Mouse (Mus musculus): ENCODE results near the gene Epha6.

Gene Epha6

DNA sequence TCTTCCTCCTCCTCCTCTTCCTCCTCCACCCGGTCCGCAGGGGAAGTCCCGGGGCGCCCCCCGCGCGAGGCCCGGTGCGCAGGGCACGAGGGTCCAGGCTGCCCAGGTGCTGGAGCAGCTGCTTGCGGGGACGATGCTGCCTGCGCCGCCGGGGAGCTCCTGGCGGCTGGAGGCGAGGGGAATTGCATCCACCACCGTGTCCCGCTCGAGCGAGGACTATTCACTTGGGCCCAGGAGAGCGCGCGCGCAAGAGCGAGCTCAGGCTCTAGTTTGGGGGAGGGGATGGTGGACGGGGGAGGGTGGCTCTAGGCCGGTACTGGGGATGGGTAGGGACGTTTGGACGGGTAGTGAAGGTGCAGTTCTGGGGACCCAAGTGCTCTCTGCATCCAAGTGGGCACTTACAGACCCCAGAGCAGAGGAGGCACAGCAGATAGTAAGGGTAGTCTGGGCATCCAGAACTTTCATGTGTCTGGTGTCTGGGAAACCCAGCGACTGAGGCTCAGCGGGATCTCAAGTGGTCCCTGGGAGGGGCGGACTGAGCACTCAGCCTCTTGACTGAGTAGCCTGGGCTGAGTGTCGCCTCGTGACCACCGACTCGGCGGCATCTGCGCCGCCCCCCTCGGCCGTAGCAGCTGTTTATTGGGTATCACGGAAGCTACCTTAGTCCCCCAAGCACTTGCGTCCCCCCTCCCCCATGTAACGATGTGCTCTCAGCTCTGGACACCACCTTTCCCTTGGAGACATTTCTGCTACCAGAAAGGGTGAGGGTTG is at the start of gene Epha6:
TSS of gene Epha6 (minus strand) at position 471 of the 771 bp plus-strand sequence.
- DNase-seq (ENCODE audit: low read depth, low spot score), result peak; percentile 77

DNA sequence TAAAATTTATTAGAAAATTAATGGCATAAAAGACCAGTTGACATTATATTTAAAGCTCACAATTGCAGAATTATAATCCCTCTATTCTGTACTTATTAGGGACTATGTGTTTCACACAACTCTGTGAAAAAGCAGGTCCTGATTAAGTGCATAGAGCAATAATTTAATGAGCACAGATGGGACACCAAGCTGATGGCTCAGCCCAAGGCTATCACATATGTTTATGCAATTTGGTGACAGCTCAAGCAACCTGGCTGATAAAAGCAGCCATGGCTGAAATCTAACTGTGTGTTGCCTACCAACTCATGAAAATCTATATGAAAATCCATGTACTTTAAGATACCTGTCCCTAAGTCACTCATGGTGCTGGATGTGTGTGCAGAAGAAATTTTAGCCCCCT is 46.4 kb upstream of the Epha6 start:
- peak; percentile 3 for DNase-seq (ENCODE audit: low read depth, low spot score)

DNA sequence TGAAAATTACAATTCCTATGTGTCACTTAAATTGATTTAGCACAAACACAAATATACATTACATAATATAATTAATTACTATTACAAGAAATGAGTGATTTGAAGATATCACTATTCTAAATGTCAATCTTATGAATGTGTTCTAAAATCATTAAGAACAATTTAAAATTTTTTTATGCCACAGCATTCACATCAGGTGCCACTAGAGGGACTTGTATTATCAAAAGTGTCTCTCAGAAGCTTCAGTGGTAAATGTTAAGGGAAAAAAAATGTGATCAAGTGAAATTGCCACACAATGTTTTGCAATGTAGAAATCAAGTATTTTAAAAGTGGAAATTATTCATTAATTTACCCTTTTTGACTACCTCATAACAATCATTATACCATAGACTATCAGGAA is 22.8 kb upstream of the Epha6 start:
- peak; percentile 17 for DNase-seq (ENCODE audit: low read depth, low spot score)

DNA sequence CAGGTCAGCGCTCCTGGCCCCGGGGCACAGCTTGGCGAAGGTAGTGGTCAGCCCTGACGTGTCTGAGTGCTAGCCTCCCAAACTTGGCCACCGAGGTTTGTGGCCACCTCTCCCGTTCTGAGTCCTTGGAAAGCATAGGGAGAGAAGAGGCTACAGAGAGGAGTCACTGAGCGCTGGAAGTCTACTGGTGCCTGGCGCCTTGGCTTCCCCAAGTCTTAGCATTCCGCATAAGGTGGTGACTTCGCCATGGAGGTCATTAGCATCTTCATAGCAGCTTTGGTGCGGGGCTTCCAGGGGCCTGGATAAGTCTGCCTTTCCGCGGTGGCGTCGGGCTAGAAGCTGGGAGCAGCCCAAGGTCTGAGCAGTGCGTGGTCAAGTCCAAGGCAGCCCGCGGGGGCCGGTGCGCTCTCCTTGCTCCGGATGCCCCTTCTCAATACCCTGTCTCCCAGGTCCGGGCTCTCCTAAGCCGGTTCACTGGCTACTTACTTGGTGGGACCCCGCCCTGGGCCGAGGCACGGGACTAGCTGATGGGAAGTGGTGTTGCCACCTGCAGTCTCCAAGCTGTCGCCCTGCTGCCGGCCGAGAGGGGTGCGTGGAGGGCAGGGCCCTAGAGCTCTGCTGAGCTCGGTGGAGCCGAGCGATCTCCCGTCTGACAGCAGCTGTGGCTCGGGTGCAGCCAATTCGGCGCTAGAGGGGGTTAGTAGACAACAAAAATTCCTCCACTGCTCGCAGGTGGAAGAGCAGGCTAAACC is 677 bp upstream of the Epha6 start:
- peak; percentile 92 for DNase-seq (ENCODE audit: low read depth, low spot score)

DNA sequence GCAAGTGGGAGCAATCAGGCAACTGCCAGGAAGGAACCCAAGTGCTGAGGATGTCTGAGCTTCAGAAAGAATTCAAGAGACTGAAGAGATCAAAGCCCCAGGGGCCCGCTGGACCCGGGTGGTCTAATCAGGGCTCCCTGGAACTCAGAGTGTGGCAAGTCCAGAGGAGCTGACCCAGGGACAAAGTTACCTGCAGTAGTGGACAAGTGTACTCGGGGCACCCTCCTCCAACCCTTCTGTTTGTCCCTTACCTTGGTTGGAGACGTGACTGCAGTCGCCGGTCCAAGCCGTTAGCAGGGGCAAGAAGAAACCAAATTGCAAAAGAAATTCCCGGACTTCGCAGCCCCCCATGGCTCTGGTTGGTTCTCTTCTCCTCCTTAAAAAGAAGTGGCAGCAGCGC is 718 bp downstream of the Epha6 start:
- DNase-seq (ENCODE audit: low read depth, low spot score), result peak; percentile 33

DNA sequence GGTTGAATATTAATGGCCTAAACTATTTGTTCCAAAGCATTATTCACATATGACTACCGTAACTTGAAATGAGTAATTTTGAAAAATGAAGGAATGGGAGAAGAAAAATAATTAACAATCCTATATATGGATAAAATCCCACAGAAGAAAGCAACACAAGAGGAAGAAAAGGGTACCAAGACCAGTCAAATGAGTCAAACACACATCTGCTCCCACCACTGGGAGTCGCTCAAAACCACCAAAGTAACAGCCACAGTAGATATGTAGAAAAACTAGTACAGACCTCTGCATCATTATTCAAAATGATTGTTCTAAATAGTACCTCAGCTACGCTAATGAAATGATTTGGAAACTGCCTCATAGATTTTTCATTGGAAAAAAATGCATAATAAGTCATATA is 20.0 kb downstream of the Epha6 start:
- no peak for DNase-seq (ENCODE audit: low read depth, low spot score)

DNA sequence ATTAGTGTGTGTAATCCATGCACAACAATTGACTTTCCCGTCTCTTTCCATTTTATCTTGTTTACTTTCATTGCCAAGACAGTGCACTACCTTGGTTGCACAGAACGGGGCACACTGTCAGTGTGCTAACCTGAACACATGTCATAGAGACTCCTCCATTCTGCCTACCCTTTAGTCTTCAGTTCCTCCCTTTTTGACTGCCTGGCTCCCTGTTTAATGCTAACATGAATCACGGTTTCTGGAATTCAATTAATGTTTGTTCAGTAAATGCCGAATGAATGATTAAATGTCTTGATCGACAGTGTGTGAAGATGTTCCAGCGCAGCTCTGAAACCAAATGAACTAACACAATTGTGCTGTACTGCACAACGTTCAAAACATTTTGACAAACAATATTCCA is 20.6 kb downstream of the Epha6 start:
- peak; percentile 15 for DNase-seq (ENCODE audit: low read depth, low spot score)

DNA sequence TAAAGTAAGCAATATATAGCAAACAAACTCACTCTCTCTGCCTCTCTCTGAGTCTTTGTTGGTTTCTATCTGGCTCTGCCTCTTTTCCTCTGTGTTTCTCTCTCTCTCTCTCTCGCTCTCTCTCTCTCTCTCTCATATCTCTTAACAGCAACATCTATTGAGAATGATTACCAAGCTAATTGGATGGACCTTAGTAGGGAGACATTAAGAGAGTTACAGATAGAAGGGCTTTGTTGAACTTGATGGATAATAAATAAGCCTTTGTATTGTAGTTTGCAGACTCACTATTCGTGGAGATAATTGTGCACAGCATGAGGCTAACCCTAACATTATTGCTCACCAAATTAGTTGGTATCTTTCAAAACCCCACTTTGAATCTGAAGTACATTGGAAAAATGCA is 34.8 kb downstream of the Epha6 start:
- DNase-seq (ENCODE audit: low read depth, low spot score), result no peak

DNA sequence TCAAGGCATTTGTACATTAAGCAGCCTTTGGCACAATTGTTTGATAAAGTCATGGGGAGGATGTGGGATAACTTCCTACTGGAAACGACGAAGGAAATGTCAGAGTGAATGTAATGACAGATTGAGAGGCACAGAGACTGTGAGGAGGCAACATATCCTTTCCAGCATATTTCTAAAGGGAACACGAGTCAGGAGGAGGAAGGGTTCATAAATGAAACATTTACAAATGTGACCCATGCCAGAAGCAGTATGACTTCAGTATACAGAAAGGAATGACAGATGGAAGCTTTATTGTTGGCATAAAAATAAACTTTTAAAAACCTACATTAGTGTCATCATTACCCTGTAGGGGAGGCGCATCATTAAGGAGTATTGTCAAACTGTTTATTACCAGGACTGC is 60.9 kb downstream of the Epha6 start:
- peak; percentile 10 for DNase-seq (ENCODE audit: low read depth, low spot score)

DNA sequence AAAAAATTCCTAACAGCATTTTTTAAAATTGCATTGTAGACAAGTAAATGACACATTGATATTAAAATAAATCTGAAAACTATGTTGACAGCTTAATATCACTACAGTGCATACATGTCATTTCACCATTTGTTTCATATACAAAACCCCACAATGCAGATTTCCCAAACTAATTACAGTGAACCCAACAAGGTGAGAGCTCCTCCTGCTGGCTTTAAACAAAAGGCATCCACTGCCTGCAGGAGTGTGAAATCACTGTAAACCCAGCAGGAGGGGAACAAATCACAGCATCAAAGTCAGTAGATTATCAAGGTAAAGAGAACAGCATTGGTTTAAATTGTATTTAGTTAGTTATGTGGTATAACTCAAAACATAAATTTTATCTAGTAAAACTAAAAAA is 67.1 kb downstream of the Epha6 start:
- DNase-seq (ENCODE audit: low read depth, low spot score), result peak; percentile 64

DNA sequence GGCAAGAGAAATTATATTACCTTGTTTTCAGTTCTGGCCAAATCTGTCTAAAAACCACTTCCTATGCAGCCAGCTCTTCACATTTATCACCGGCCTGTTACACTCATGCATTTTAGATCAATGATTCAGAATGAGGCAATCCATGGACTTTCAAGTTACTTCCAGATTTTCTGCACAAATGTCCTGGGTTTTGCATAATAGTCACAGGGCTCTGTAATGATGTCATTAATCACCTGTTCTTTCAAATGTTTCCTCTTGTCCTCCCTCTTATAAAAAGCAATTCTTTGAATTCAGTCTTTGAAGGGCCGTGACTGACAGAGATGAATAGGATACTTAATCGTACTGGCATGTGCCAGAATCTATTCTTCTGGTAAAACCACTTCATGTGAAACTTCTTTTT is 95.6 kb downstream of the Epha6 start:
- DNase-seq (ENCODE audit: low read depth, low spot score), result peak; percentile 13

DNA sequence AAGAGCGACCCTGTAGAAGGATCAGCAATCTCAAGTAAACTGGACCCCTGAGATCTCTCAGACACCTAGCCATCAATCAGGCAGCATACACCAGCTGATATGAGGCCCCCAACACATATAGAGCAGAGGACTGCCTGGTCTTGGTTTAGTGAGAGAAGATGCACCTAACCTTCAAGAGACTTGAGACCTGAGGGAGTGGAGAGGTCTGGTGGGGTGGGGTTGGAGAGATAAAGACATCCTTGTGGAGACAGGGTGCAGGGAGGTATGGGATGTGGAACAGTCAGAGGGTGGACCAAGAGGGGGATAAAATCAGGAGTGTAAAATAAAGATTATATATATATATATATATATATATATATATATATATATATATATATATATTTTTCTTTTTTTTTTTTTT is 105.8 kb downstream of the Epha6 start:
- DNase-seq (ENCODE audit: low read depth, low spot score), result no peak

DNA sequence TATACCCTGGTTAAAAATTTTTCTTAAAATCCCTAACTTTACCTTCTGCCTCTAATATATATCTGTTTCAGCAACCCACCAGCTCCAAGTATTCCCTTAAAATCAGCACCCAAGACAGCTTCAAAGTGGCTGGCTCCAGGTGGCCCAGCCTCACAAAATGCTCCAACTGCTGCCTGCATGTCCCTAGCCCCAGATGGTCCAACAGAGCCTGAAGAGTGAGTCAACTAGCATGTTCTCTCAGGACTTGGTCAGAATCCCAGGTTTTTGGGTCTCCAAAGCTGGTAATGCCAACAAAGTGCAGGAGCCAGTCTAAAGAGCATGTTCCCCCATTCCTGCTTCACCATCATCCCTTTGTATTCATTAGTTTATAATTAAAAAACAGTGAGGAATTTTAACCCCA is 129.6 kb downstream of the Epha6 start:
- DNase-seq (ENCODE audit: low read depth, low spot score), result peak; percentile 51

DNA sequence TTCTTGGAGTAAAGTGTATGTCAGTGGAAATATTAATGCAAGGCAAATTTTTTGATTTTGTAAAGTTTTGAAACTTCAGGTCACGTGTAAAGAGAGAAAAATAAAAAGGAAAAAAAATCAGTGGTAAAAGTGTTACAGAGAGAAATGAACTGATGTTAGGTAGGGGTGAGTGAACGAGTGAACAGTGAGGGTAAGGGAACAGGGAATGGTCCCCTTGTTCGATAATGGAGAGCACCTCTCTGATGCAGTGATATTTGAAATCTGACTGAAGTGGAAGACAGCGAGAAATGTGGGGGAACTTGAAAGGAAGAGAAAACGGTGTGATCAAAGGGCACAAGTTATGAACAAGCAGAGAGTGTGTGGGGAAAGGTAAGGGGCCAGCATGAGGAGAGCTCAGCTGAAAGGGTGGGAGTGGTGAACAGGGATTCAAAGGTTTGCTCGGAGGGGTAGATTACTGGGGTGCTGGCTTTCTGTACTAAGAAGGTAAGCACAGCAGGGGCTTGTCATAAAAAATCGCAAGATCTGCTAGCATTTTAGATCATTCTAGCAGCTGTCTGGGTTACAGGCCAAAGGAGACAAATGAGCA is 137.0 kb downstream of the Epha6 start:
- no peak for DNase-seq (ENCODE audit: low read depth, low spot score)

DNA sequence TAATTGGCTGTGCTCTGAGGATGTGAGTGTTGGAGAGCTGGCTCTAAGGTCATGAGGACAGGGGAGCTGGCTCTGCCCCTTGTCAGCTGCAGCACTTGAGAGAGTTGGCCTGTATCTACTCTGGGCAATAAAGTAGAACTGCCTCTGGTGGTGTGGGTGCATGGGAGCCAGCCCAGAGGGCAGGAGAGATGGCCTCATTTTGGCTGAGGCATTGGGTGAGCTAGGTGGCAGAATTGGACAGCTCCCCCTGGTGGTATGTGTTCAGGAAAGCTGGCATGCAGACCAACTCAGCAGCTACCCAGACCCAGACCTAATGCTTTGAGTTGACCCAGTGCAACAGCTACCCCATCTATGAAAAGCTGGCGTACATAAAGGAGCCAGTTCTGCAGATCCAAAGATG is 170.0 kb downstream of the Epha6 start:
- DNase-seq (ENCODE audit: low read depth, low spot score), result peak; percentile 15

DNA sequence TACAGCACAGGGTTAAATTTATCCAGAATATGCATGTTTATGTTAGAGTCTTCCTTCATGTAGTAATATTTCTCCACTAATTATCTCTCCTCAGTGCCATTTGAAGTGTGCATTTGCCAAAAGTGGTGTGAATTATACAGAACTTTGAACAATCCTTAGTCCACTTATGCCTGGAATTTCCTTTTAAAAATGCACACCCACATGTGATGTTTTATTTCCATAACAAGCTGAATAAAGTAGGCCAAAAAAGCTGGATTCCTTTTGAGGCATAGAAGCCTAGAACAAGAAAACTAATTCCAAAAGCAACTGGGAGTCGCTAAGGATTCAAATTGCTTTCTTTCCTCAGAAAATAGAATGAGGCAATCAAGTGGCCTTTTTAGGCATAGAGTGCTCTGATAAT is 171.1 kb downstream of the Epha6 start:
- DNase-seq (ENCODE audit: low read depth, low spot score), result peak; percentile 47

DNA sequence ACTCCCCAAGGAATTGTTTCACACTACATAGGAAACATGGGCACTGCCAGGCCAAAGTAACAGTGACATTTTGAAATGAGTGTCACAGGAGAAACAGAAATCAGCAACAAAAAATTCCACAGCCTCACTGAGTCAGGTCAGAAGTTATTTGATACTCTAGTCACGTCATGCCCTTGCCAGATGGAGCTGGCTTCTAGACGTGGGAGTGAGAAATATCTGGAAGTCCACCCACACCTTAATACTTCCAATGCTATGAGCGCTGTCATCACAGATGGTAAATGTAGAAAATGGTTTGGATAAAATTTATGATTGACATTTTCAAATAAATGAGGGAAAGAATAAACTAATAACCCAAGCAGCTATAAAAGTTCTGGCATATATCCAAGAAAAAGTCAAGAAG is 210.0 kb downstream of the Epha6 start:
- peak; percentile 66 for DNase-seq (ENCODE audit: low read depth, low spot score)

DNA sequence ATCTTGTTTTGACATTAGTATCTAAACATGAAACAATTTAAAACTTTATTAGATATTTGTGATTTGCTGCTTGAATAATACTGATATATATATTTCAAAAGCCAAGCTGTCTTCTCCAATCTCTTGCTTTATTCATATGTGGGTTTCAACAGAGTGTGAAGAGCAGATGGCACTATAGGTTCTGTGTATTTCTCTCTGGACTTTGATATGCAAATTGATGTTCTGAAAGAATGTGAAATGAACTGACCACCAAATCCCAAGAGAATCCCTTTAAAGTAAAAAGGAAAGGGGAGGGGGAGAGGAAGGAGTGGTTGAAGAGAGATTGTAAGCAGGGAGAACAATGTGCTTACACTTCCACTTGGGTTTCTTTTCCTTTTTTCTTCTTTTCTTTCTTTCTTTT is 212.4 kb downstream of the Epha6 start:
- DNase-seq (ENCODE audit: low read depth, low spot score), result no peak

DNA sequence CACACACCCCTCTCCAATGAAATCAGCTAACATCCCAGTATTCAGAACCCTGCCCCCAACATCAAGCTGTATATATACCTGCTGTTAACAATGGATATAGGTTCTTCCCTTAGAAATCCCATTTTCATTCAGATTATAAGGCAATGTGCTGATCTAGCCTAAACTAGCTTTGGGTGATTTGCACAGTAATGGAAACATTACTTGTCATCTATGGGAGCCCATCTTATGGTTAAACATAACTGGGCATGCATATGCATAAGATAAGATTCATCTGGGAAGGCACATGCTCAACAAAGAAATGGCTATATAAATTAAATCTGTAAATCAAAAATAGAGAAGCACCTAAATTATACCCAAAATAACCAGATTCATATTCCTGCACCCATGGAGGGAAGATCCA is 230.2 kb downstream of the Epha6 start:
- DNase-seq (ENCODE audit: low read depth, low spot score), result no peak

DNA sequence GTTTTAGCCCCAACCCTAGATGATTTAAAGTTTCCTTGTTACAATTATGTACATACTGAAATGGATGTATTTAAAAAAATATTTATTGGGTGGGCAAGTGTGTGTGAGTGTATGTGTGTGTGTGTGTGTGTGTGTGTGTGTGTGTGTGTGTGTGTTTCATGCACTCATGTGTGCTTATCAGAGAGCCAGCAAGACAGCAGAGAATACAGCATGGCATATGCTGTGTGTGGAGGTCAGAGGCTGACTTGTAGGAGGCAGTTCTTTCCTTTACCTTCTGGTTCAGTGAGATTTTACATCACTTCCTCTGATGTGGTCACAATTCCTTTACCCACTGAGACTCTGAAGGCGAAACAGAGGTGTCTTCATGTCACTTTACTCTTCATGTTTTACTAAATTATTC is 321.4 kb downstream of the Epha6 start:
- no peak for DNase-seq (ENCODE audit: low read depth, low spot score)

DNA sequence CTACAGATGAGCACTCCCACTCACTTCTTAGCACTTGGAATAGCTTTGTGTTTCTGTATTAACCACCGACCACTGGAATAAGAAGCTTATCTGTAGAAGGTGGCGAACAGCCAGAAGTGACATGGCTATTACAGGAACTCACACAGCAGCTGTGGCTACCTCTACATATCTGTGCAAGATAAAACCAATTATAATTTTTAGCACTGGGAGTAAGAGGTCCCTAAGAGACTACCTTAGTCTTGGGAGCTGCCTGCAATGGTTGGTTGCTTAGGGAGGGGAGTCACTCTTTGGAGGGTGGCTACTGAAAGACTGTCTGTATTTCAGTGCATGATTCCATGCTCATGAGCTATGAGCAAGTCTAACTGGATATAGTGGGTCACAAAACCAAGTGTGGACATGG is 331.2 kb downstream of the Epha6 start:
- no peak for DNase-seq (ENCODE audit: low read depth, low spot score)

DNA sequence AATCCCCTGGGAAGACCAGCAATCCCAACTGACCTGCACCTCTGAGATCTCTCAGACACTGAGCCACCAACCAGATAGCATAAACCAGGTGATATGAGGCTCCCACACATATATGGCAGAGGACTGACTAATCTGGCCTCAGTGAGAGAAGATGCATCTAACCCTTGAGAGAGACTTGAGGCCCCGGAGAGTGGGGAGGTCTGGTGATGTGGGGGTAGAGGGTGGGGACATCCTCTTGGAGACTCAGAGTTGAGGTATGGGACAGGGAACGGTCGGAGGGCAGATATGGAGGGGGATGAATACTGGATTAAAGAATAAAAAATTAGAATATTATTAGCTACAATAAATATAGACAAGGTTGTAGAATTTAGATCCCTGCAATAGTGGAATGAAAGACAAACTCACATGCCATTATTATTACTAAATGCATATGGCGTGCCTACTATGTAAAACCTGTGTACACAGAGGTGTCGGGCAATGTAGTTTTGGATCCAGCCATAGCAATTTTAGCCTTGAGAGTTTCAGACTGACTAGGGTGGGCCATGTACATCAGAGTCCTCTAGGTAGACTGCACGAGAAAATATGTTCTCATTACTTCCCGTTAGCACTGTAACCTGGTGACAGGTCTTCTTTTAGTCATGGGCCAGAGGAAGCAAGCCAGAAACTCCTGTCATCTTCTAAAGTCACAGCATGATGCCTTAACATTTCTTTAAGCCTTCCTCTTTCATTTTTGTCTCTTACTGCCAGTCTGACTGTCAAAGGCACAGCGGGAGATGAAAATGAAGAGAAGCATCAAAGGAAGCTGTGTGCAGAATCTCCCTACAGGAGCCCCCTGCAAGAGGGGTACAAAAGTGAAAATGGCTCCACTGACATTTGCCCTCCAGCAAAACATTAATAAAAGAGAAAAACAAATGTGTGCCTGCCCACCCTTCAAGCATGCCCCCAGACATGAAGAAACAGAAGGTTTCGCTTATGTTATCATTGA is 338.7 kb downstream of the Epha6 start:
- DNase-seq (ENCODE audit: low read depth, low spot score), result peak; percentile 22
